Mouse (Mus musculus) layer of hippocampus, adult 9-11 months (tissue): ENCODE results near the gene Hhip.
A peak's percentile ranks its signal among the peaks of the same experiment; 100 is the strongest.

Source experiments
- DNase-seq: peaks from one replicate; pipeline ENCODE4 v3.0.0; 2022

Hhip gene

GRCm38 (mm10) chr8:80057198-80058174, at the start of gene Hhip:
TSS of gene Hhip (minus strand) at chr8:80058006.
- DNase-seq = peak; percentile 31

GRCm38 (mm10) chr8:80087021-80087420, 29.2 kb upstream of the Hhip start:
- peak; percentile 22 for DNase-seq

- DNase-seq = no peak
Measured at GRCm38 (mm10) chr8:80058193-80058592, 387 bp upstream of the Hhip start.

DNA sequence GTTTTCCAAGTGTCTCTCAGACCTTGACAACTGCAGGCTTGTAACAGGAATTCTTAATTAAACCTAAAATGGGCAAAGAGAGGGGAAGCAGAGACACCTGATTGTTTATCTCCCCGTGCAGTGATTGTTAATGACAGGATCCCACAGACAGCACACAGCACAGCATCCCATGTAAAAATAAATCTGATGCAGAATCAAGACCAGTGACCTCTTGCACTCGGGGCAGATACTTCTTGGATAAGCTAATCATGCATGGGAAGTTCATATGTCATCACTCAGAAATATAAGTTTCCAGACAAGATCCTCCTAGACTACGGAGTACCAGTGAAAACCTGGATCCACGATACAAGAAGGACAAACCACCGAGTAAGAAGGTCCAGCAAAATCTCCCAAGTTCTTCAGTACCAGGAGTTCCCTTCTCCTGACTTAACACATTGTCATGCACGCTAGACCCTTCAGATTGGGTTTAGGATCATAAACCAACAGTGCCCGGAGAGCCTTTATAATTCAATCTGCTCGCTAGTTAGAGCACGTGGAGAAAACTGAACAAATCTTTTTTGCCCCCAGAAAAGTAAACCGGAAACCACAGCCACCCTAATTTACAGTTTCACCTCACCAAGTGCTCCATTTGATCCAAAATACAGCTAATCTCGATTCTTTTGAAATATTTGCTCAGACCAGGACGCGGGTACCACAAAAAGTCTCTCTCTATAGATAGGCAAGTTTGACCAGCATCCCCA, 1.3 kb downstream of the Hhip start:
- no peak for DNase-seq

GRCm38 (mm10) chr8:80055777-80056176, 2.0 kb downstream of the Hhip start:
- DNase-seq = no peak

DNA sequence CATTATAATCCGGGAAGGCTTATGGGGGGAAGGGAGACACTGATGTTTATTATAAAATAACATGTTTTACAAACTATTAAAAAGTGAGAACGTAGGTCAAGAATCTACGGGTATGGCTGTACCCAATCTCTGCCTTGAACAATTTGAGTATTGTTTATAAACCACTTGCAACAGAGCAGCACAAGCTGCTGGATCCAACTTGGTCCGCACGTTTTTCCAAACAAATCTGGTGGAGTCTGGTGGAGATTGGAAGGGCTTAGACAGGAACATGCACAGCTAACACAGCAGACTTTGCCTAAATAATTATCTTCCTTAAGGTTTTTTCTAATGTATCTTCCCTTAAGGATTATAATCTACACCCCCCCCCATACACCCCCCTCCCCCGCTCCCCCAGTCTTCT, 2.7 kb downstream of the Hhip start:
- DNase-seq = no peak

GRCm38 (mm10) chr8:80054216-80054615, 3.6 kb downstream of the Hhip start:
- DNase-seq = peak; percentile 34

DNA sequence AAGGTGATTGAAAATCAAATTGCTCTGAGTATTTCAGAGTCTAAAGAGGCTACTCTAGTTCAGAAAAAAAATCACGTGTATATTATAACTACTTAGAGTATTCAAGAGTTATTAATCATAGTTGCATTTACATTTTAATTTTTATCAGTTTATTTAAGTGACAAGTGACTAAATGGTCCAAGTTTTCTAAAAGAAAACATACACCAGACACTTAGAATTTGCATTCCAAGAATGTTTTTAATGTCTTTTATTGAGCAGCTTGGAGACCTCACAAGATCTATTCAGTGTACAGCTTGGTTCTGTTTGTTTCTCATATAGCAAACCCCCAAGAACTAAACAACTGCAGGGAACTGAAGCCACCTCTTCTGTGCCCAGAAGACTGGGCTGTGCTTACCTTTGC, 5.0 kb downstream of the Hhip start:
- DNase-seq = no peak

DNA sequence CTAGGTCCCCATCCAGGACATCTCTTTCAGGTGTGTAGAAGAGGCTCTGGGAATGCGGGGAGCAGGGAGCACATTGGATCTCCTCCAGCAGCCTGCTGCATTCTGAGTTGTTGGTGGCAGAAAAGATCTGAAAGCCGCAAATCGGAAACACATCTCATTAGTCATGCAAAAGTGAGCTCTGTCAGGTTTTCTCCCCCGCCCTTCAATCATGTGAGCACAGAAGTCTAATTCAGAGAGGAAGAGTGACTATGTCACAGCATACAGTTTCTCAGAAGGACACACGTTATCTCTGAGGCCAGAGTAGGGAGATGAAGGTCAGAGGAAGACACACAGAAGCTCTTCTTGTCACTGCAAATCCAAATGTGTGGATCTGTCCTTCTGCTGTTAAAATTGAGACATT, 6.3 kb downstream of the Hhip start:
- DNase-seq = no peak

DNA sequence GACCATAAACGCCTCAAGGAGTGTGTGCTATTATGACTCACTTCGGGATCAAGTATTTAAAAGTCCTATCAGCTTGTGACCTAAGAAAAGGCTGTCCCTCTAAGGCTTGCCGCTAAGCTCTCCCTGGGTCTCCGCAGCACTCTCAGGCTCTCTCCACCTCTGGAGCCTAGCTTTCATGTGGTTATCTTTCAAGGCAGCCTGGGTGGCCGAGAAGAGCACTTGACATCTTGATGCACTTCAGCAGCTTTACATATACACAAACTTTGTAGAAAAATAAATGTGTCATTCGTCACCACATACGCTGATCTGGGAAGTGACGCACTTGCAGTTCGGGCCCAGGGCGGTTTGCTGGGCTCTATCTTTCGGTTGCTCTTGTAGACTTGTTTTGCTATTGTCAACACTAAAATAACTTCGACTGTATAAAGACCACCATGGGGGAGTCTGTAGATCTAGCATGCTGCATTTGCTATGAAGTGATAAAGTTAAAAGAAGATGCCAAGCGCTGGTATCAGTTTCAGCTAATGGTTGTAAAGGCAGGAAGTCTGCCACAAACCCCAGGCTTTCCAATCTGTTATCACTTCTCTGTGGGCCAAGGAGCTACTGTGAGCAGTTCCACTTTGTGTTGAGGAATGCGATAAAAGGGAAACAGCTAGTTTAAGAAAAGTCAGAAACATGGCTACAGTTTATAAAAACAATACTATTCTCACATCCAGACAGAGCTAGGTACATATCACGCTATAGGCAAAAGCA, 8.4 kb downstream of the Hhip start:
- DNase-seq = no peak

DNA sequence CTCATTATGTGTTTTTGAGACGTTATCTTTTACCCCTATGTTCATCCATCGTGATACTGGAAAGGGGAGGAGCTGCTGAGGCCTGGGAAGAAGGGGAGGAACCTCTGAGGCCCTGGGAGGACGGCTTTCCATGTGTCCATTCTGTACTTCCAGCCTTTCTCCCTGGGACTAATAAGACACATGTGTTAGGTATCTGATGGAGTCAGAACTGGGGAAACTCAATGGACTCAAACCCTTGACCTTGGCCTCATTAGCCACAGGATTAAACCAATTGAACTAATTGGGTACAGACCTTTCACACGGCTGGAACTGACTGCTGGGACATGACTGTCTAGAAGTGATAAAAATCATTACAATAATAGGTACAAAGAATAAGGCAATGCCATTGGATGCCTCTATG, 9.6 kb downstream of the Hhip start:
- no peak for DNase-seq

- no peak for DNase-seq
Measured at GRCm38 (mm10) chr8:80037644-80038253, 20.1 kb downstream of the Hhip start.

- no peak for DNase-seq
Measured at GRCm38 (mm10) chr8:80032604-80033003, 25.2 kb downstream of the Hhip start.

- no peak for DNase-seq
Measured at GRCm38 (mm10) chr8:80031330-80032293, 26.2 kb downstream of the Hhip start.

DNA sequence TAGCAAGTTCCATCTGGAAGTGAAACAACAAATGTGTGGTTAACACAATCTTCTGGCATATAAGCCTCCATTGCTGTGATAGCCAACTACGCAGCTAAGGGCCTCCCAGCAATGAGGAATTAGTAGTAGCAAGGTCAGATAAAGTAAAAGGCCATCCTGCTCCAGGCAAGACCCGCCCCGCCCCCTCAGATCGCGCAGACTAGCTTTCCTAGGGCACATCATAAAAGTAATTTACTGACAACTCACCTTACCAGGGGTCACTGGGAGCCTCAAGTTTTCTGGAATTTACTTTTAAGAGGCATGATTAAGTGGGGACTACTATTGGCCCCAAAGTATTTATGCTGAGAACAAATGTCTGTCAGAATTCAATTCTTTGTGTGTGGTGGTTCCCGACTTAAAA, 28.2 kb downstream of the Hhip start:
- DNase-seq = no peak

- no peak for DNase-seq
Measured at GRCm38 (mm10) chr8:80020469-80020868, 37.3 kb downstream of the Hhip start.

- no peak for DNase-seq
Measured at GRCm38 (mm10) chr8:80015818-80016217, 42.0 kb downstream of the Hhip start.

- DNase-seq = no peak
Measured at GRCm38 (mm10) chr8:80004421-80004820, 53.4 kb downstream of the Hhip start.

DNA sequence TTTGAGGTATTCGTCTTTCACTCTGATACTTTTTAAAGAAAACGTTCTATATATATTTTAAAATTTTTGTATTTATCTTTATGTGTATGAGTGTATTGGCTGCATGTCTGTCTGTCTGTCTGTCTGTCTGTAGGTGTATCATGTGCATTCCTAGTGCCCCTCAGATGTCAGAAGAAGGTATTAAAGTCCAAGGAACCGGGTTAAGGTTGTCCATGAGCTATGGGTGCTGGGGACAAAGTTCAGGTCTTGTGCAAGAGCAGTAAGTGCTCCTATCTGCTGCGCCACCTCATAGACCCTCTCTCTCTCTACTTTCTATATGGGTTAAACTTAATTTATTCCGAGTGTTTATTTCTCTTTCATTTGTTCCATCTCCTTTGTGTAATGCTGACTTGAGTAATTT, 55.5 kb downstream of the Hhip start:
- no peak for DNase-seq

GRCm38 (mm10) chr8:79995075-79995474, 62.7 kb downstream of the Hhip start:
- no peak for DNase-seq

- DNase-seq = no peak
Measured at GRCm38 (mm10) chr8:79993507-79993906, 64.3 kb downstream of the Hhip start.
